Mouse (Mus musculus) kidney, adult 10 weeks (tissue): ENCODE results near the gene Clic4. TPM values are rescaled to one million over a fixed set of nuclear protein-coding genes. Genes with fewer than 3 reads are reported as not detected.

ENCODE experiments used
- polyA plus RNA-seq: library from polyadenylated mRNA; stranded (reverse); fragments of 350-450 nt; fragmentation: Illumina TruSeq; extraction: RNeasy Lipid Tissue Mini Kit (QIAGEN cat#74804); gene quantifications from one replicate; pipeline ENCODE4 v1.2.3, GENCODE M21; 2014; ENCODE audit warnings: low read depth, low replicate concordance

Gene Clic4
- polyA plus RNA-seq: 158 TPM

DNA sequence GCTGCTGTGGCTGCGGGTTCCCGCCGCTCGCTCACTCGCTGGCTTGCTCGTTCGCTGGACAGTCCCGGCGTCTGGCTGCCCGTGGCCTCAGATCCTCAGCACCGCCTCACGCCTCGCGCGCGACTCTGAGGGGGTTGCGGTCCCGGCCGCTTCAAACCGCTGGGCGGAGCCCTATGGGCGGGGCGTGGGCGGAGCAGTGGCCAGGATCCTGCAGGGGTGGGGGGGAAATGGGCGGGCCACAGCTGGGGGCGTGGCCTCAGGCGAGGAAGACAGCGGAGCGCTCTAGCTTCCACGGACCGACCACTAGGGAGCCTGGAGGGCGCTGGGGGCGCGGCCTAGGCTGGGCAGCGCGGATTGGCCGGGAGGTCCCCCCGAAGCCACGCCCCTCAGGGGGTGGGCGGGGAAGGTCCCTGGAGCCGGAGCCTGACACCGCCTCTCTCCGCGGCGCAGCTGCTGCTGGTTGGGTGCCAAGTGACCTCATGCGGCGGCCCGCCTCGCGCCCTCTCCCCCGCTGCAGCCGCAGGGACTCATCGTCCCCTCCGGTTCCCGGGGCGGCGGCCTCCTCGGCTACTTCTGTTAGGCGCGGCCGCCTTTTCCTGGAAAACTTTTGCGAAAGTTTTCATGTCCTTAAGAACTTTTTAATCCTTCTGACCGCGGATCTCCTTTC is at the start of gene Clic4:
Gene Clic4, minus strand, starts transcription at position 175 of the 667 bp plus-strand sequence.

Other genes with a start within 250 kb of the Clic4 start
- 0.12 TPM for gene Runx3, start 152.2 kb downstream of the Clic4 start, polyA plus RNA-seq
- 151 TPM for gene Srrm1, start 80.5 kb upstream of the Clic4 start, polyA plus RNA-seq
- gene Ncmap, start 125.4 kb upstream of the Clic4 start, polyA plus RNA-seq: 0.32 TPM
- gene Rcan3, start 161.0 kb upstream of the Clic4 start, polyA plus RNA-seq: 9.6 TPM
- gene Stpg1, start 222.0 kb upstream of the Clic4 start, polyA plus RNA-seq: 0.40 TPM
- gene Nipal3, start 222.2 kb upstream of the Clic4 start, polyA plus RNA-seq: 6.9 TPM